Mouse (Mus musculus) spleen, postnatal 14 days (tissue): ENCODE results near the gene Uhmk1.
A peak's percentile ranks its signal among the peaks of the same experiment; 100 is the strongest.

ENCODE experiments used
- DNase-seq, 2 experiments: peaks; one replicate each; pipeline ENCODE4 v3.0.0; 2021 to 2022; ENCODE audit warnings: low spot score in 2 of 2

Uhmk1 gene

GRCm38 (mm10) chr1:170174814-170175332 lies 40.3 kb downstream of the Uhmk1 start, which contains the start of gene Uap1:
TSS of gene Uap1 (minus strand) at chr1:170174957.
- DNase-seq = peak; percentile 96 to 98

GRCm38 (mm10) chr1:170173991-170174813 lies 41.0 kb downstream of the Uhmk1 start:
- no peak for DNase-seq

- DNase-seq = no peak
These were observed 47.4 kb downstream of the Uhmk1 start for GRCm38 (mm10) chr1:170167781-170168180.

- DNase-seq = no peak
These were observed 50.3 kb downstream of the Uhmk1 start for GRCm38 (mm10) chr1:170164913-170165312.

GRCm38 (mm10) chr1:170164053-170164614 lies 51.1 kb downstream of the Uhmk1 start:
- DNase-seq = no peak

- DNase-seq = no peak
These were observed 51.7 kb downstream of the Uhmk1 start for GRCm38 (mm10) chr1:170163398-170163943.

GRCm38 (mm10) chr1:170161852-170162251 lies 53.3 kb downstream of the Uhmk1 start:
- DNase-seq = no peak

- no peak for DNase-seq
These were observed 54.7 kb downstream of the Uhmk1 start for GRCm38 (mm10) chr1:170160397-170160938.

- no peak for DNase-seq
These were observed 55.5 kb downstream of the Uhmk1 start for GRCm38 (mm10) chr1:170159707-170160106.

GRCm38 (mm10) chr1:170155761-170156160 lies 59.4 kb downstream of the Uhmk1 start:
- no peak for DNase-seq

- no peak for DNase-seq
These were observed 59.9 kb downstream of the Uhmk1 start for GRCm38 (mm10) chr1:170155298-170155697.

GRCm38 (mm10) chr1:170153986-170154385 lies 61.2 kb downstream of the Uhmk1 start:
- no peak for DNase-seq

GRCm38 (mm10) chr1:170152552-170152951 lies 62.6 kb downstream of the Uhmk1 start:
- no peak for DNase-seq

GRCm38 (mm10) chr1:170150870-170151269 lies 64.3 kb downstream of the Uhmk1 start:
- no peak for DNase-seq

GRCm38 (mm10) chr1:170149756-170150155 lies 65.4 kb downstream of the Uhmk1 start:
- DNase-seq = no peak

GRCm38 (mm10) chr1:170148536-170148935 lies 66.7 kb downstream of the Uhmk1 start:
- no peak for DNase-seq

- peak; percentile 9 to 10 for DNase-seq
These were observed 67.3 kb downstream of the Uhmk1 start for GRCm38 (mm10) chr1:170147651-170148448.

GRCm38 (mm10) chr1:170145606-170146005 lies 69.6 kb downstream of the Uhmk1 start:
- no peak for DNase-seq
